Mouse (Mus musculus): ENCODE results near the gene Psmg3.
A peak's percentile ranks its signal among the peaks of the same experiment; 100 is the strongest.

Gene Psmg3

DNA sequence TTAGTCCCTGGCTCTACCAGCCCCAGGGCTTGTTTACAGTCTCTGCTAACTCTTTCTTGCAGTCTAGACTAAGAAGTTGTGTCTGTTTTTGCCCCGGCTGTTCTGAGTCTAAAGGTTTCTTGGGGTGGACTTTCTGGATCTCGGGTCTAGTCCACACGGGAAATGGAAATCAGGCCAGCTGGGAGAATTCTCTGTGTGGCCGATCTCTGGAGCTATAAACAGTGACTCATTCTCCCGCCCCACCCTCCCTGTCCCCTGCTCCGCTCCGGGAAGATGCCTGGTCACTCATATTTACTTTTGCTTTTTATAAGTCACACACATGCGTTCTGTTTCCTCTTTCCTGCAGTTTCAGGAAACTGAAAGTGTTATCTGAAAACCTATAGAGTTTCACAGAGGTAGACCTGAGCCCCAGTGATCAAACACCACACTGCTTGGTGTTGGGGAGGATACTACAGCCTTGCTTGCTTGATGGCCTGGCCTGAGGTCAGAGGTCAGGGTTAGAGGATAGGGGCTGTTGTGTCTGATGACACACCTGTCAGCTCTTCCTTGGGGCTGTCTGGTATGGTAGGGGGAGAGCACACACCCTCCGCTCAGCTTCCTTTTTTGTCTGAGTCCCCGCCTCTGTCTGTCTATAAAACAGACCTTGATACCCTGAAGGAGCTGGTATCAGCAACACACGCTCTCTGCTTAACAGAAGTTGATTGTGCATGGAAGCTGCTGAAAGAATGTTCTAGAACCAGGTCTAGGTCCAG, 33.2 kb downstream of the Psmg3 start:
- DNase-seq, result peak; percentile 46 to 50

DNA sequence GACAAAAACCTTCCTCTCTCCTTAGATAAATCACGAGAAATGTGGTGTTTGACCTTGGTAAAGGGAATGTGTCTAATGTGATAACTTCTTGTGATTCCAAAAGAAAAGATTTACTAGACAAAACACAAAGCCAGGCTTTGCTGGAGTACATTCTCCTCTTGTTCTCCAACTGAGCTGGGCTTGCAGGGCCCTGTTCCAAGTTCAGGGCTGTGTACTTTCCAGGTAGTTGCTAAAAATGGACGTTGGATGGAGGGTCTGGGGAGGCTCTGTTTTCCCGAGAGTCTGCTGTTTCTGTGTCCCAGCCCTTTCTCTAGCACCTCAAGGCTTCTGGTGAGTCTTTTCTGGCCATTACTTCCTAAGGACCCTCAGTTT, 33.7 kb downstream of the Psmg3 start:
- no peak for DNase-seq

DNA sequence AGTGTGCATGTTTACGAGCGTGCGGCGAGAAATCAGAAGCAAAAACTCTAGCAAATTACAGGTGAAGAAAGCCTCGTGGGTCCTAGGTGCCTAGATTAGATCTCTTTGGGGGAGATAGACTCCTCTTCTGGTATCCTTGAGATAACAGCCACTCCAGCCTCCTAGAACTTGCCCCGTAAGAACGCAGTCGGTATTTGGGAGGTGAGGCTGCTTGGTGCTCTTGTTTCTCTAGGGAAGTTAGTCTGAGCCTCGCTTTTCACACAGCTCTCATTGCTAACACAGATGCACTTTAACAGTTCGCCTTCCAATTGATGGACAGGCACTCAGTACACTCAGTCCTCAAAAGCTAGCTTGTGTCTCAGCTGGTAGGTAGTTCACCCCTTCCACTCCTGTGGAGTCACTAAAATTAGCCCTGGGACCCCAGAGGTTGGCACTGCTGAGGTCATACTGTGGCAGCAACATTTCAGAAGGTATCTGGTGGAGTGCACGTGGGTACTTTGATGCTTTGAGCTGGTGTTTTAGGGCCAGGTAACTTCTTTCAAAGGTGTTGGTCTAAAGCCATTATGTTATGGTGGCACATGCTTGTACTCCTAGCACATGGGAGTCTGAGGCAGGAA, 34.4 kb downstream of the Psmg3 start:
- DNase-seq, result no peak

DNA sequence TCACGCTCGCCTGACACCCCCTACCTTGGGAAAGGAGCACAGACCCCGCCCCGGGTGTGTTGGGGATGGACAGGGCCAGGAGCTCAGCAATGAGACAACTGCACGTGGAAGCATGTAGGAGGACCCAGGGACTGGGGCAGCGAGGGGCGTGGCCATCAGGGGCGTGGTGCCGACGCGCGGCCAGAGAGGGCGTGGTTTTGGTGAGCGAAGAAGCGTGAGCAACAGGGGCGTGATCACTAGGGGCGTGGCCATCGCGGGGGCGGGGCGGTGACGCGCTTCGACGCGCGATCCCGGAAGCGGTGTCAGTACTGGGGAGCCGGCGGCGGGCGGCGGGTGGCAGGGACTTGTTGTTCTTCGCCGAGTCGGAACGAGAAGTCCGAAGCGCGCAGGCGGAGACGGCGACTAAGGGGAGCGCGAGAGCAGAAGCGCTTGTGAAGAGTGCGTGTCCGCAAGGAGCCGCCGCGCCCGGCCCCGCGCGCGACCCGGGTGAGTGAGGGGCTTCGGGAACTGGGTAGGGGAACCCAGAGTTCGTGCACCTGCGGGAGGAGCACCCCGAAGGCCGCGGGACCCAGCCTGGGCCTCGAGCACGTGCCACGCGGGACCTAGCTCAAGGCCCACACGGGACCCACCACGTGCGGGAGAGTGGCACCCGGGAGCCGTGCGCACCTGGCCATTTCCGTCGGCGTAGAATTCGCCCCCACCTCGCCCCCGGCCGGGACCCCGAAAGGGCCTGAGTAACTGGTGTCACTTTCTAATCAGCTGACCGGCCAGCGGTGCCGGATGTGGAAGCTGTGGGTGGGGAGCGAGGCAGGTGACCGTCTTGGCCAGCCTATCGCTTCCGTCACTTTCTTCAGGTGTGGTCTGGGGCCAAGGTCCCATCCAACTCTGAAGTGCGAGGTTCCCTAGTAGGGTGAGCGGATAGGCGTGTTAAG, 35.2 kb downstream of the Psmg3 start, which contains the start of gene Mafk:
Mafk (plus strand) TSS at position 287 of the 932 bp plus-strand sequence.
- peak; percentile 100 for DNase-seq

DNA sequence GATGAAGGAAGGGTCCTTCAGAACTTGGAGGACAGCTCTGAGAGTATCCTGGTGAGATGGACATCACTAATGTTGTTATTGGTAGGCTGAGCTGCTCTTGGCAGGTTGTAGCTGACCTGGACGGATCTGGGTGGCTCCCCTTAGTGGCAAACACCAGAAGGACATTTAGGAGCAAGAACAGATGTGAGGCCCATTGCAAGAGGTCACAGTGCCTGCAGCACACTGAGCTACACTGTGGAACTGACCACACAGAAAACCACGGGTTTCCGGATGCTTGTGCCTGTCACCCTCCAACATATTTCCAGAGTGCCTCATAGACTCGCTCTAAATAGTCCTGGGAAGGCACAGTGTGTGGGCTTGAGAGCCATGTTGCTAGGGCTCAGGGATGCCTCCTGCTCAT, 37.2 kb downstream of the Psmg3 start:
- no peak for DNase-seq

DNA sequence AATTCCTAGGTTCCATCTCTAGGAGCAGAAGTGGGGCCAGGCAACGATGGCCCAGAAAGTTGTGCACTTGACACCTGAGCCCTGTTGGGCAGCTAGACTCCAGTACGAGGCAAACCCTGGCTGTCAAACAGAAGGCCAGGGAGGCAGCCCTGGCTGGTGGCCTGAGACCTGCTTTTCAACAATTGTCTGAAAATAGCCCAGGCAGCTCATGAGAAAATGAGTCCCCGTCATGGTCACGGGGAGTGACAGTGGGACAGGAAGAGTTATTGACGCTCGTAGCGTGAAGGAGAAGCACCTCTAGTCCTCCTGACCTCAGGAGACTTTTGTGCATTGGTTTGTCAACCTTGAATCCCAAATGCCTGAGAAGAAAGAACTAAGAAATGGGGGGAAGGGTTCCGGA, 45.3 kb downstream of the Psmg3 start:
- DNase-seq, result peak; percentile 73 to 78

DNA sequence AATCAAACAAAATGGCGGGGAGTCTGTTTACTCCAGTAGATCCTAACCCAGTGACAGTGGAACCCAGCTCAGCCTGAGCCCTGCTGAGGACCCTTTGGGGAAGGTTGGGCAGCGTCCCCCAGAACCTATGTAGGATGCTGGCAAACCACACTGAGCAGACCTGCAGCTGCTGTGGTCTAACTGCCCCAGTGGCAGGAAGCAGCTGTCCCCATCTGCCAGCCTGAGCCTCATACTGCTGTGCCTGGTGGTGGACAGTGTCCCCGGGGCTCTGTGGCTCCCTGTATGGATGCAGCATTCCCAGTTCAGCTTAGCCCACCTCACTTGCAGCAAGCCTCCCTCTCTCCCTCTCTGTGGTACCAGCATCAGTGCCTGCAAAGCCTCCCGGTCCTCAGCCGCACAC, 49.7 kb downstream of the Psmg3 start:
- DNase-seq, result no peak

DNA sequence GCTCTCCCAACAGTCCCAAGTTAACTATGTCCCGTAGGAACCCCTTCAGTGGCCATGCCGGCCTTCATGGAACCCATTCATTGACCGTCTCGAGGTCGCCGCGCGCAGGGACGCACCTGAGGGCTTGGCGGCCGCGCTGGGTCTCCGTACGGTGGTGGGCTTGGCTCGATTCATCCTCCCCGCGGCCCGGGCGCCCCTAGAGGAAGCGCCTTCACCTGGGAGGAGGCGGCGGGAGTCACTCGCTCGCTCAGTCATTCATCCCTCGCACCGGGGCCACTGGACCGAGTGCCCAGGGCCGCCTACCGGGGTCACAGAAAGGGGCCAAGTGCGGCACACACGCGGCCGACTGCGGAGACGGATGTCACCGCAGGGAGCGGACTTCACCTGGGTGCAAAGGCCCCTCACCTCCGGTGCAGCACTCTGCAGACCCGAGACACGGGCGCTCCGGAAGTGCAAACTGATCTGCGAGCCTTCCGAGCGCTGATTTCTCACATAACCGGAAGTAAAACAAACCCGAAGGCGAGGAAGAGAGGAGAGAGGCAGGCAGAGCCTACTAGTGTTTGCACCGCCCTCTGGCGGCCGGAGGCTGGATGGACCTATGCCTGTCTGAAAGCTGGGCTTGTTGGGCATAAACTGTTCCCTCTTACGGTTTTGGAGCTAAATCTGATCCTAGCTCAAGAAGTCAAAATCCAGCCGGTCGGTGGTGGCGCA, 51.3 kb downstream of the Psmg3 start, which contains the start of gene Ints1:
Ints1 (minus strand) TSS at position 459 of the 711 bp plus-strand sequence.
- DNase-seq, result peak; percentile 97 to 98

All from B cell, adult 2 months (primary cell).